Mouse (Mus musculus): ENCODE measurements around the gene Dgki.
A peak's percentile ranks its signal among the peaks of the same experiment; 100 is the strongest.

Dgki gene

DNA sequence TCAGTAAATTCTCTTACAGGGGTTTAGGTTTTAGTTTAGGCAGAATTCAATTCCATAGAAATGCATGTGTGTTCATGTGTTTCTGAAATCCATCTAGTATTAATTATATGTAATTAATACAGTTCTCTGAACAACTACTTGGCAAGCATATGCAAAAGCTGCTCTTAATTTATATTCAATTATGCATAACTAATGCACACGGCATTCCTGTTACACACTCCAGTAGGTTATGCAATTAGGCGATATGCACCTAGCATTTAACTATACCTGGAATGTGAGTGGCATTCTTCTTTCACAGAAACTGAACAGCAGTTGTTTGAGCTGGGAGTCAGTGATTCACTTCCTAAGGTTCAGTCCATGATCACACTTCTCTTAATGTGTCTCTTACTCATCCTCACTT is 370.2 kb downstream of the Dgki start:
- no peak for DNase-seq (ENCODE audit: low read depth, low spot score)

DNA sequence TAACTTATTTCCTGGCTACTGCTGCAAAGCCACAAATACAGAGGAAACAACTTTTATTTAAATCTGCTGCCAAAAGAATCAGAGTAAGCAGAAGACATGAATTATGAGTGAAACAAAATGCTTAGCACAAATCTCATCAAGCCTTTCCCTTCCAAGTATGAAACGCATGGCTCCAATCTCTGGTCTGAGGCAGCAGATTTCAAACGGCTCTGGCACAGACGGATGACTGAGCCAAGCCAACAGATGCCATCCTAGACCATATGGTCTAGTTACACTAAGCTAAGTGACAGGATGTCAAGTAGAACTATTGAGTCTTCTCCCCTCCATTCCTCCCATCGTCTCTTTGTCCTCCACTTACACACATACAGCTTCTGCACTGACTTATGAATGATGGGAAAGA is 373.5 kb downstream of the Dgki start:
- no peak for DNase-seq (ENCODE audit: low read depth, low spot score)

GRCm38 (mm10) chr6:36922006-36922405 is 378.0 kb downstream of the Dgki start:
- DNase-seq (ENCODE audit: low read depth, low spot score): no peak

DNA sequence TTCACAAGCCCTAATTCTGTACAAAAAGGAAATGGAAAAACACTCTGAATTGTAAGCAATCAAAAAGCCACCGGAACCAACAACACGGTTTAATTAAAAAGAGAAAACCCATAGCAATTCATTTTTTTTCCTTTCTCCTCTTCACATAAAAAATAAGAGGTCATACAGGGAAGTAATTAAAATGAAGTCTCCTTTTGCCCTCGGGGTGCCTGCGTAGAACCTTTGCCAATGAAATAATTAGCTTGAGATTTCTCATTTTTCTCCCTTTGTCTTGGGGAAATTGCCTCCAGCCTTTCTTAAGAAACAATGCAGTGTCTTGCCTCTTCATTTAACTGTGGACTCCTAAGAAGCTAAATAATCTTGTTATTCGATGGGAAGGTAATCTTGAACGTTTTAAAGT is 388.4 kb downstream of the Dgki start:
- no peak for DNase-seq (ENCODE audit: low read depth, low spot score)

- DNase-seq (ENCODE audit: low read depth, low spot score): no peak
These were observed 392.8 kb downstream of the Dgki start for GRCm38 (mm10) chr6:36907191-36907590.

DNA sequence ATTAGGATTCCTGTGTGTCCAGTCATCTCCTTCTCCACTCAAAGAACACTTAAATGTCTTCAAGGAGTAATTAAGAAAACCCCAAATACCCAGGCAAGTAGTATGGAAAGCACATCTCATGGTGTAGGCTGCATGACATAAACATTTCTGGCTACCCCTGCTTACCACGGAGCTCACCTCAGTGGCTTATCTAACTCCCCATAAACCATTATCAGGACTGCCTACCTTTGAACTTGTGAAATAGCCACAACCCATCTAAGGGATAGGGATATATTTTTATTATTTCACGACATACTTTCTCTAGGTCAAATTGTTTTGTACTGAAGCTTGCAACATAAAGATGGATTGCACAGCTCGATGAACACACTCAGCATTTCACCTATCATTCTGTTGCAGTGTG is 394.0 kb downstream of the Dgki start:
- no peak for DNase-seq (ENCODE audit: low read depth, low spot score)

DNA sequence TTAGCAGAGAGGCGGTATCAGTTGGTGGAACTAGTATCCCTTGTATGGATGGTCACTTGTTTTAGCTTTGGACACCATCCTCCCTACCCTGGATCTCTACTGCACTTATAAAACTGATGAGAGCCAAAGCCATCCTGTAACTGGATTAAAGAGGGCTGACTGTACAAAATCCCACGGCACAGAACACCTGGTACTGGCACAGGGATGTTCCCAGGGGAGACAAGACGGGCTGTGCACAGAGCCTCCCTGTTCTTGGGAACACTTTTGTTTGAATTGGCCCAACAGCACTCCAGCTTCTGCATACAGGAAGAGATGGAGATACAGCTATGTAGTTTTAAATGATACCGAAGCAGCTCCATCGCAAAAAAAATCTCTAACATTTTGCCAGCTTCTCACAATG is 395.1 kb downstream of the Dgki start:
- no peak for DNase-seq (ENCODE audit: low read depth, low spot score)

DNA sequence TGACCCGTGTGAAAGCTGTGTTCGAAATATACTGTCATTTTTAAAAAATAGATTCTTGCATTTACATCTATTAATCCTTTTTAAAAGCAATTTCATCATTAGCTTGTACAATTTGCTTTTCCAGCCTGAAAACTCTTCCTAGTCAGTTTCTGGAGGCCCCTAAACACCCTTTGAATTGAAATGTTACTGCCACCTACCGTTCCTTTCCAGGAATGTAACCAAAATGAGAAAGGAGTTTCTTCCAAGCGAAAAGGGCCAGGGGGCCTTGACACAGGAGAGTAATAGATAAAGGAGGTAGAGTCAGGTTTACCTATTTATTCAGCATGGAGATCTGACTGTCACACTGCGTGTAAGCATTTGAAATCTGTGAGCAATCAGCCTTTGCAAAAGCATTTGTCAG is 396.2 kb downstream of the Dgki start:
- peak; percentile 35 for DNase-seq (ENCODE audit: low read depth, low spot score)

GRCm38 (mm10) chr6:36903159-36903794 is 396.7 kb downstream of the Dgki start:
- DNase-seq (ENCODE audit: low read depth, low spot score): no peak

GRCm38 (mm10) chr6:36899872-36900271 is 400.1 kb downstream of the Dgki start:
- DNase-seq (ENCODE audit: low read depth, low spot score): no peak

DNA sequence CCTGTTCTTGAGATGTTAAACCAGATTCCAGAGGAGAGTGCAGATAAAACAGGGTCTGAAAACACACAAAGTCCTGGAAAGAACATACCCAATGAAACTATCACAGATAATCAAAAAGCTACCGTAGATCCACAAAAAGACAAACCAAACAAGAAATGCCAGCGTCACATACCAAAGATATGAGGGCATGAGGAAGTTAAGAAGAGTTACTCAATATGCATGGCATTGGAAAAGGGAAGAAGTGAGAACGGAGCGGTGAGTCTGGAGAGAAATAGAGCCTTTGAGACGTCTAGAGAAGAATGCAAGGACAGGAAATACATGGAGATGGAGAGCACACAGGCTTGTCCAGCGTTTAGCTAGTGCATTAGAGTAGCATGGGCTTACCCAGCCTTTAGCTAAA is 401.6 kb downstream of the Dgki start:
- DNase-seq (ENCODE audit: low read depth, low spot score): no peak

GRCm38 (mm10) chr6:36897616-36898149 is 402.3 kb downstream of the Dgki start:
- DNase-seq (ENCODE audit: low read depth, low spot score): no peak

DNA sequence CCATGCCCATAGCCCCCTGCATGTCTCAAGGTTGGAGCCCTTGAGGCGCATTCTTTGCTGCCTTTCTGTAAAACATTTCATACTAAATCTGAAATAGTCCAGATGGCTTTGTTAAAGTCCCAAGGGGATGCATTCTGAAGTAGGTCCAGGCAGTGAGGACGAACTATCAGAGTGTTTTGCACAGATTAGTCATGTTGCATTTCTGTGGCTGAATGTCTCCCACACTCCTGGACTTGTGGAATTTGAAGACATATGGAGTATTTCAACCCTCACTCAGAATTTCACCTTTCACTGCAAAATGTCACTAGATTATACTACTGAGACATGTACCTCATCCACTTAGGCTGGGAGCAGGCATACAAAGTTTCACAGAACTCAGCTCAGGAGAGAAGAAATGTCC is 403.3 kb downstream of the Dgki start:
- no peak for DNase-seq (ENCODE audit: low read depth, low spot score)

GRCm38 (mm10) chr6:36891820-36892219 is 408.2 kb downstream of the Dgki start:
- DNase-seq (ENCODE audit: low read depth, low spot score): no peak

DNA sequence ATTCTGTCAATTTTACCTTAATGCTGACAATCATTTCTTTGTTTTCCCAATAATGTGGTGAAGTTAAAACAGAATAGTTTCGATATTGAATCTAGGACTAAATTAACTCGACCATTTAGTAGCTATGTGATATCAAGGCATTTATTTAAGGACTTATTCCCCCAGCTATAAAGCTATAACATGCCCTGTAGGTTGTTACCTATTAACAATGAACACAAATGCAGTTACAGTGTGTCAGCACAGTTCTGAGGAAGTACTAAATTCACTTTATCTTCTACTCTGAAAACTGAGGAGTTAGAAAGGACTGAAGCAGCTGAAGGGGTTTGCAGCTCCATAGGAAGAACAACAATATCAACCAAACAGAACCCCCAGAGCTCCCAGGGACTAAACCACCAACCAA is 409.2 kb downstream of the Dgki start:
- no peak for DNase-seq (ENCODE audit: low read depth, low spot score)

GRCm38 (mm10) chr6:36890296-36890695 is 409.7 kb downstream of the Dgki start:
- no peak for DNase-seq (ENCODE audit: low read depth, low spot score)

DNA sequence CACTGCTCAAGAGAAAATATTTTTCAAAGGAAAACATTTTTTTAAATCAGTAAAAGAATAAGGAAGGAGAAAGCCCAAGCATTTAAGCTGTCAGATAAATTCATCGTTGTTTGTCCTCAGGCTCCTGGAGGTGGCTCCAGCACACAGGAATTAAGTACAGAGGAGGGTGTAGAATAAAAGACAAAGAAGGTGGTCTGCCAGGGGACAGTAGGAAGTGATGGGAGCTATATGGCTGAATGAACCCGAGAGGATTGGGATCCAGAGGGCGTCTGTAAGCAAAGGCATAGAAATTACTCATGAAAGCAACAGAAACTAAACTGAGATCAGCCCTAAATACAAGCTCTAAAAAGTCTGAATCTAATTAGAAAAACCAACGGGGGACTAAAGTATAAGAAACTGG is 418.7 kb downstream of the Dgki start:
- no peak for DNase-seq (ENCODE audit: low read depth, low spot score)

DNA sequence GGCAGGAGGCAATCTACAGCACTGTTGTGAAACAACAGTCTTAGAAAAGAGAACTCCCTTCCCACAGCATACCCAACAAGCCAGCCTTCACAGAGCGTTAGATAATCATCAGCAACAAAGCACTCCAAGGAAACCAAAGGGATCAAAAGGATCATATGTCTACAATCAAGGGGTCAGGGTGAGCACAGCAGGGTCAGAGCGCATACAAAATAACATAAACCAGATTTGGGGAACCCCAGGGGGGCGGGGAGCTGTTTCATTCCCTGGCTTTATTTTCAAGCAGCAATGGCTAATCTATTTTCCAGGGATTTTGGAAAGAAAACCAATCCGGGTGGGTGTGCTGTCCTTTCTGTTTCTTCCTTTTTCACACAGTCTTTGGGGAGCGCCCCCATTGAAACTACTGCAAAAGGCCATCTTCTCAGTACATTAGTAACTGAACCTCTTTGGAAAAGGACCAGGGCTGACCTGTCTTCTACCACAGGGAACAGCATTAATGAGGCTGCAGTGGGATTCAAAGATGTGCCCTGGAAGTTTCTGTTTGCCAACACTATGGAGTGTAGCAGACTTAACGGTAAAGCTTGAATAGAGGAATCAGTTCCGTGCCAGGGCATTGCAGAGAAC is 419.2 kb downstream of the Dgki start:
- no peak for DNase-seq (ENCODE audit: low read depth, low spot score)

DNA sequence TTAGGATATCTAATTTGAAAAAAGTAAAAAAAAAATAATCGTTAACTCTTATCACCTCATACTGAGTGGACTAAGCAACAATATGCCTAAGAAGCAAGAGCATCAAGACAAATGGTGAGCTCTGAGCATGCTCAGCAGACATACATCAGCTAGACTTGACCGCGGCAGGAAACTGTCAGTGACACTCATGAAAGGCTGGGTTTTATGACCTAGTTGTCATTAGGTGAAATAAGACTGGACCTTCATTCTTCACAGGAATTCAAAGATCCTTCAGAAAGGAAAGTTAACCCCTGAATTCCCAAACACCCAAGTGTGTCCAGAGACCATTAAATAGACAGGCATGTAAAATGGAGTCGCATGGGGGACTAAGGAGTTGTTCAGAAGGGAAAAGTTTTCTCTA is 422.6 kb downstream of the Dgki start:
- no peak for DNase-seq (ENCODE audit: low read depth, low spot score)

- DNase-seq (ENCODE audit: low read depth, low spot score): no peak
These were observed 423.6 kb downstream of the Dgki start for GRCm38 (mm10) chr6:36876426-36876825.

DNA sequence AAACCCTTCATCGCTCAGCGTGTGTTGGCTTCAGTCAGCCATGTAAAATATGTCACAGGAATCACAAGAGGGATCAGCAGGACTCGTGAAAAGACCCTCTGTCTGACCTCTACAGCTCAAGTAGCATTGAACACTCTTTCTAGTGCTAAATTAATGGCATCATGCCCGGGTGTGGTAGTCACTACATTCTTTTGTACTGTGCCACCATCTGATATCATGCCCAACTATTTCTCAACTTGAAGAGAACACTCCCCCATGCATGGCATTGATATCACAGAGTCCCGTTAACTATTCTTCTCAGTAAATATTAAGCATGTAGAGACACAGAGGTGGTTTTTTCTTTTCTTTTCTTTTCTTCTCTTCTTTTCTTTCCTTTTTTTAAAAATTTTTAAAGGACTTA is 424.1 kb downstream of the Dgki start:
- no peak for DNase-seq (ENCODE audit: low read depth, low spot score)

- DNase-seq (ENCODE audit: low read depth, low spot score): no peak
These were observed 427.1 kb downstream of the Dgki start for GRCm38 (mm10) chr6:36872876-36873275.

- DNase-seq (ENCODE audit: low read depth, low spot score): no peak
These were observed 431.8 kb downstream of the Dgki start for GRCm38 (mm10) chr6:36868217-36868616.
